In the genomic region with DNA sequence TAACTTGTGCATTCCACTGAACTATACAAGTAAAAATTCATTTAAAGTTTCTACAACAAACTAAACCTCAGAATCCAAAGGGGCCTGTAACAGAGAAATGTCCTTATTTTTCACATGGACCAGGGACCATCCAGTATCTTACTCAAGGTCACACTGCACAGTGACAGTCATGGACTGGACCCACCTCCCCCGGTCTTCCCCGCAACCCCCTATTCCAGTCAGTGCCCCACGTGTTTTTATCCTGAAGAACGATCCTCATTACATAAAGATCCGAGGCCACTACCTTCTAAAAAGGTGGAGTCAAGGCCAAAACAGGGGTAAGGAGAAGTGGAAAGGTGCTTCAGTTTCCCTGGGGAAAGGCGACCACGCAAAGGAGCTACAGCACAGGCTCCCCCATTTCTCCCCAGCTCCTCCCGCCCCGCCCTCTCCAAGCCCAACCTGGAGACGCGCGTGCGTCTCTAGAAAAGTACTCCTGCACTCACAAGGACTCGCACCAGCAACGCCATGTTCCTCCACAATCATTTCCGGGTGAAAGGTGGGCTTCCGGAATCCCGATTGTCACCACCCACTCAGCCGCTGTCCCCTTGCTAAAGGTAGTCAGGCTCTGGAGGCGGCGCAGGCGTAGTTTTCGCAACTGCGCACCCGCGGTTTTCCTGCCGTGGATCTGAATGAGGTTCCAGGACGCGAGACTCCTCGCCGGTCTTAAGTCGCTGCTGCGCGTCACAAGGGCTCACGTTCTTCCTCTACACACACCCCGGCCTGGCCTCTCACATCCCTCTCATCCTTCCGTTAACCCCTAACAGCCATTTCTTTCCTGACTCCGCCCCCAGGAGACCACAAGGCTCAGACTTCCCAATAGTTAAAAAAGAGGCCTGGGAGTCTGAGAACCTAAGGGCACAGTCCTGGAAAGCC, we compare ENCODE assay signal across 8 mouse cellular contexts. TPM values are rescaled to one million over a fixed set of nuclear protein-coding genes. Genes with fewer than 3 reads are reported as not detected.
A peak's percentile ranks its signal among the peaks of the same experiment; 100 is the strongest.
DNase-seq lines count a peak whose midpoint lies in the region; ATAC-seq lines count a peak whose summit lies in the region.

A gene (minus strand): TSS at position 780 of the 912 bp plus-strand sequence.

- intact Hi-C loops in left cerebral cortex, postnatal 14 days (cut with DNase I): no loop called here

- H3K27me3 ChIP-seq in intestine, embryonic 14.5 days (replicated peaks; ENCODE audit: control insufficient read depth, insufficient read depth, low read length): no peaks in the 10 kb centered on the region

- DNase-seq in adrenal gland, adult (ENCODE audit: inconsistent age in 2 of 2, low spot score in 1 of 2): peak; percentile 95 to 98
- DNase-seq in embryo, embryonic 10.5 days (ENCODE audit: low spot score): peak; percentile 97
- DNase-seq in gastrocnemius, postnatal 25 days: peak; percentile 89
- DNase-seq in intestine, embryonic 14.5 days (ENCODE audit: low spot score): peak; percentile 93
- DNase-seq in left cerebral cortex, postnatal 14 days (ENCODE audit: low spot score in 2 of 2): peak; percentile 97 to 98
- DNase-seq in mesoderm, embryonic 11.5 days (ENCODE audit: low read depth, low spot score): peak; percentile 92
- peak; percentile 94 to 95 for DNase-seq in right cerebral cortex, postnatal 36 days (ENCODE audit: low spot score in 2 of 2)
- DNase-seq in yolk sac, embryonic 10.5 days (ENCODE audit: low spot score): peak; percentile 95

- H3K36me3 ChIP-seq in intestine, embryonic 14.5 days (ENCODE audit: control insufficient read depth, insufficient read depth, low read length): no peaks in the 10 kb centered on the region

- peak; percentile 94 for ATAC-seq in intestine, embryonic 14.5 days (replicated peaks; ENCODE audit: low FRiP score, low TSS enrichment, low read depth)

- H3K4me2 ChIP-seq in intestine, embryonic 14.5 days (ENCODE audit: low read length): peak within 1 kb of the TSS; percentile 80

- WGBS in intestine, embryonic 14.5 days: under 1% methylated on average over 38 of the region's 38 CpGs

- H3K27ac ChIP-seq in intestine, embryonic 14.5 days (ENCODE audit: low read depth): peak within 1 kb of the TSS; percentile 89

- no peaks in the 10 kb centered on the region for H3K9me3 ChIP-seq in intestine, embryonic 14.5 days (ENCODE audit: control insufficient read depth, low read length)

- H3K4me1 ChIP-seq in intestine, embryonic 14.5 days (replicated peaks; ENCODE audit: control insufficient read depth, insufficient read depth, low read length): peaks cover 9% of the 10 kb centered on the region

- peak within 1 kb of the TSS; percentile 57 for H3K9ac ChIP-seq in intestine, embryonic 14.5 days (ENCODE audit: low read length)

- peak within 1 kb of the TSS; percentile 77 for H3K4me3 ChIP-seq in intestine, embryonic 14.5 days (ENCODE audit: low read depth, low read length)

RNA-seq across cellular contexts. Expression of the gene that starts here (rescaled TPM):
- total RNA-seq in gastrocnemius, postnatal 25 days (2021): 100 to 1,000 TPM; 140 to 156 TPM
- polyA plus RNA-seq in intestine, embryonic 14.5 days (2014; fragmentation: Nextera tagmentation; extraction: Ambion mirVana): 64.0 and 64.9 TPM in 2 replicates
- 10 to 100 TPM; 45.8 to 50.2 TPM for total RNA-seq in left cerebral cortex, postnatal 14 days (2021)

Comparison
In these comparisons a context has a peak if more than half of its experiments do, and no peak if none do; other contexts are left out.
1. Peak in every context shown above with its lines: DNase-seq, ATAC-seq, H3K4me3 ChIP-seq and H3K27ac ChIP-seq.